In genomic region chr16:30928076-30928750, GRCm38 (mm10) we compare ENCODE assay signal across 21 mouse cellular contexts.
DNase-seq lines count a peak whose midpoint lies in the region; ATAC-seq and TF ChIP-seq lines count a peak whose summit lies in the region.
"Had no signal": no experiment of that assay in that cellular context is flagged by ENCODE, and none has a peak within 500 bp of the region (broad histone marks: within the 10 kb centered on the region; RNA-seq: fewer than 3 reads in every experiment).

No protein-coding gene starts in this region.

- no peak overlapping the region for H3K4me3 ChIP-seq in left cerebral cortex, adult 2 months
- no peak overlapping the region for H3K4me3 ChIP-seq in neural tube, embryonic 15.5 days (replicated peaks)
- H3K4me3 ChIP-seq: embryonic facial prominence, embryonic 13.5 days; gastrocnemius, adult 2 months; heart, embryonic 10.5 days; hindbrain, embryonic 12.5 days had no signal

- H3K4me1 ChIP-seq in neural tube, embryonic 15.5 days, result peaks cover 10% of the 10 kb centered on the region
- H3K4me1 ChIP-seq: embryonic facial prominence, embryonic 13.5 days; hindbrain, embryonic 12.5 days had no signal

- H3K36me3 ChIP-seq in neural tube, embryonic 15.5 days, result no peaks in the 10 kb centered on the region
- H3K36me3 ChIP-seq: embryonic facial prominence, embryonic 13.5 days; heart, embryonic 10.5 days; hindbrain, embryonic 12.5 days had no signal

- H3K27ac ChIP-seq in left cerebral cortex, adult 2 months, result peak overlapping the region; percentile 69
- H3K27ac ChIP-seq in neural tube, embryonic 15.5 days (replicated peaks), result no peak overlapping the region
- H3K27ac ChIP-seq: embryonic facial prominence, embryonic 13.5 days; gastrocnemius, adult 2 months; heart, embryonic 10.5 days; hindbrain, embryonic 12.5 days had no signal

- no peaks in the 10 kb centered on the region for H3K27me3 ChIP-seq in neural tube, embryonic 15.5 days (replicated peaks)
- H3K27me3 ChIP-seq: embryonic facial prominence, embryonic 13.5 days had no signal

- intact Hi-C loops in left cerebral cortex, adult 2 months (cut with DNase I), result loop anchor here (5.0 kb wide), 1 partner anchor 54 kb away; no protein-coding TSS in a partner anchor

- H3K9me3 ChIP-seq in neural tube, embryonic 15.5 days (replicated peaks), result no peaks in the 10 kb centered on the region
- H3K9me3 ChIP-seq: heart, embryonic 10.5 days had no signal

- no peak overlapping the region for H3K9ac ChIP-seq in neural tube, embryonic 15.5 days (replicated peaks)
- H3K9ac ChIP-seq: embryonic facial prominence, embryonic 13.5 days; hindbrain, embryonic 12.5 days had no signal

- ATAC-seq in neural tube, embryonic 15.5 days (ENCODE audit: low FRiP score), result no peak
- no peak for ATAC-seq in megakaryocyte-erythroid progenitor cell, adult 5-6 weeks (replicated peaks; ENCODE audit: low FRiP score, low TSS enrichment, poor library complexity, severe bottlenecking)
- ATAC-seq: forebrain, embryonic 14.5 days; hindbrain, embryonic 16.5 days had no signal

- WGBS in neural tube, embryonic 15.5 days, result 84% methylated on average over 8 of the region's 8 CpGs

- TF ChIP-seq CTCF in left cerebral cortex, adult 2 months (IDR thresholded peaks at IDR 0.05), result no peak

- peak; percentile 20 for DNase-seq in embryo, embryonic 9.5 days (ENCODE audit: extremely low spot score)
- DNase-seq in embryo, embryonic 10.5 days (ENCODE audit: low spot score), result no peak
- no peak for DNase-seq in left cerebral cortex, adult 2 months (ENCODE audit: extremely low spot score in 1 of 2, low spot score in 2 of 2)
- DNase-seq in left cerebral cortex, adult 9 months (ENCODE audit: low spot score in 2 of 2), result no peak
- peak; percentile 12 for DNase-seq in neural tube, embryonic 10.5 days (ENCODE audit: extremely low spot score, low spot score)
- DNase-seq in yolk sac, embryonic 10.5 days (ENCODE audit: low spot score), result peak; percentile 53
- DNase-seq: adrenal gland, postnatal 10 days; cerebellum, adult 11-12 months; cerebellum, adult 9-11 months; cerebellum, postnatal 36 days; gastrocnemius, adult 2 months; gastrocnemius, postnatal 25 days; heart, postnatal 10 days; heart, postnatal 4 days had no signal

- no peak overlapping the region for H3K4me2 ChIP-seq in neural tube, embryonic 15.5 days
- H3K4me2 ChIP-seq: embryonic facial prominence, embryonic 13.5 days; hindbrain, embryonic 12.5 days had no signal

Comparison
In these comparisons a context has a peak if more than half of its experiments do, and no peak if none do; other contexts are left out.
1. DNase-seq: peak in embryo, embryonic 9.5 days (single experiment), neural tube, embryonic 10.5 days (single experiment) and yolk sac, embryonic 10.5 days (single experiment); none in embryo, embryonic 10.5 days (single experiment), left cerebral cortex, adult 2 months (0 of 2) and left cerebral cortex, adult 9 months (0 of 2).